Mouse (Mus musculus) E14TG2a.4 (cell line): Measurements from ENCODE around the gene Gm5142.

Experiments
- CTCF ChIP-seq: conservative IDR thresholded peaks from 2 replicates; pipeline ENCODE4 v1.5.1; 2014; ENCODE audit warnings: low read length
- NANOG ChIP-seq: IDR thresholded peaks from 2 replicates; pipeline ENCODE4 v1.6.1; 2014; ENCODE audit warnings: borderline replicate concordance, low read length, mixed read lengths

- TF ChIP-seq CTCF (no peak), NANOG (no peak)
These were observed 7.0 kb upstream of the Gm5142 start for GRCm38 (mm10) chr14:59185514-59185913.
